Mouse (Mus musculus): ENCODE data around the gene Slc25a22. TPM values are rescaled to one million over a fixed set of nuclear protein-coding genes. Genes with fewer than 3 reads are reported as not detected.
A peak's percentile ranks its signal among the peaks of the same experiment; 100 is the strongest.

The Slc25a22 gene
- polyA plus RNA-seq, 2 experiments: 11.0 to 19.6 TPM

- WGBS (ENCODE audit: insufficient replicate concordance): 79% methylated on average over 6 of the region's 6 CpGs
- Histone ChIP-seq H3K27ac (0 out of 2 replicates have a peak overlapping the region, but pooled peaks have one; percentile 18), H3K4me2 (ENCODE audit: low read depth) (peak overlapping the region; percentile 79; the same call in 1 of the 2 replicates), H3K27me3 (ENCODE audit: control insufficient read depth, insufficient read depth, low read length) (peaks cover 20% of the 10 kb centered on the region), H3K4me1 (replicated peaks; ENCODE audit: control insufficient read depth in 2 of 2, insufficient read depth in 2 of 2, low read length in 1 of 2) (peaks cover 25 to 34% of the 10 kb centered on the region in 2 experiments), H3K9ac (replicated peaks) (no peak overlapping the region), H3K4me3 (ENCODE audit: insufficient read depth in 1 of 2, low read depth in 2 of 2, low read length in 2 of 2) (no peak overlapping the region), H3K36me3 (replicated peaks; ENCODE audit: control insufficient read depth, insufficient read depth, low read depth) (peaks cover 9% of the 10 kb centered on the region), H3K9me3 (ENCODE audit: control insufficient read depth, low read length) (no peaks in the 10 kb centered on the region)
- ATAC-seq (ENCODE audit: insufficient read depth): no peak
- TF ChIP-seq CTCF (IDR thresholded peaks at IDR 0.05; ENCODE audit: low read depth) (no peak), EP300 (IDR thresholded peaks at IDR 0.05; ENCODE audit: low read depth) (no peak)
- no peak for DNase-seq (ENCODE audit: low read depth in 3 of 3, low spot score in 3 of 3)
These were observed 31.7 kb upstream of the Slc25a22 start for GRCm38 (mm10) chr7:141469352-141469751.

- Histone ChIP-seq H3K4me3 (ENCODE audit: insufficient read depth in 1 of 2, low read depth in 2 of 2, low read length in 2 of 2) (peak overlapping the region; percentile 70 to 92), H3K9me3 (ENCODE audit: control insufficient read depth, low read length) (no peaks in the 10 kb centered on the region), H3K27ac (peak overlapping the region; percentile 49), H3K36me3 (replicated peaks; ENCODE audit: control insufficient read depth, insufficient read depth, low read depth) (peaks cover 9% of the 10 kb centered on the region), H3K27me3 (ENCODE audit: control insufficient read depth, insufficient read depth, low read length) (peaks cover 27% of the 10 kb centered on the region), H3K4me1 (replicated peaks; ENCODE audit: control insufficient read depth in 2 of 2, insufficient read depth in 2 of 2, low read length in 1 of 2) (peaks cover 20 to 27% of the 10 kb centered on the region in 2 experiments), H3K4me2 (ENCODE audit: low read depth) (peak overlapping the region; percentile 79), H3K9ac (replicated peaks) (peak overlapping the region; percentile 69)
- TF ChIP-seq EP300 (IDR thresholded peaks at IDR 0.05; ENCODE audit: low read depth): no peak
- TF ChIP-seq CTCF (IDR thresholded peaks at IDR 0.05; ENCODE audit: low read depth): peak; percentile 64
- DNase-seq (ENCODE audit: low read depth in 3 of 3, low spot score in 3 of 3) (peak in 2 of 3 experiments; percentile 61 to 69), ATAC-seq (ENCODE audit: insufficient read depth) (peak; percentile 62)
- 7% methylated on average over 8 of the region's 8 CpGs for WGBS (ENCODE audit: insufficient replicate concordance)
These were observed 31.0 kb upstream of the Slc25a22 start for GRCm38 (mm10) chr7:141468522-141469211.

GRCm38 (mm10) chr7:141468164-141468521 is 30.5 kb upstream of the Slc25a22 start:
- 19% methylated on average over 5 of the region's 5 CpGs for WGBS (ENCODE audit: insufficient replicate concordance)
- TF ChIP-seq CTCF (IDR thresholded peaks at IDR 0.05; ENCODE audit: low read depth) (no peak), EP300 (IDR thresholded peaks at IDR 0.05; ENCODE audit: low read depth) (no peak)

GRCm38 (mm10) chr7:141467230-141468030 is 29.7 kb upstream of the Slc25a22 start, which contains the start of gene Cd151:
TSS of gene Cd151 (plus strand) at chr7:141467392.
- Histone ChIP-seq H3K36me3 (replicated peaks; ENCODE audit: control insufficient read depth, insufficient read depth, low read depth) (peaks cover 4% of the 10 kb centered on the region), H3K9ac (replicated peaks) (peak within 1 kb of the TSS; percentile 69), H3K27me3 (ENCODE audit: control insufficient read depth, insufficient read depth, low read length) (peaks cover 40% of the 10 kb centered on the region), H3K4me1 (replicated peaks; ENCODE audit: control insufficient read depth in 2 of 2, insufficient read depth in 2 of 2, low read length in 1 of 2) (peaks cover 17 to 24% of the 10 kb centered on the region in 2 experiments), H3K4me2 (ENCODE audit: low read depth) (peak within 1 kb of the TSS; percentile 79), H3K4me3 (ENCODE audit: insufficient read depth in 1 of 2, low read depth in 2 of 2, low read length in 2 of 2) (peak within 1 kb of the TSS; percentile 70 to 92), H3K9me3 (ENCODE audit: control insufficient read depth, low read length) (no peaks in the 10 kb centered on the region), H3K27ac (peak within 1 kb of the TSS; percentile 49)
- ATAC-seq (ENCODE audit: insufficient read depth) (peak; percentile 89), DNase-seq (ENCODE audit: low read depth in 3 of 3, low spot score in 3 of 3) (peak; percentile 76 to 82 (median 77))
- no peak for TF ChIP-seq EP300 (IDR thresholded peaks at IDR 0.05; ENCODE audit: low read depth)
- no peak for TF ChIP-seq CTCF (IDR thresholded peaks at IDR 0.05; ENCODE audit: low read depth)
- WGBS (ENCODE audit: insufficient replicate concordance): under 1% methylated on average over 52 of the region's 52 CpGs

More at GRCm38 (mm10) chr7:141468164-141468521, 30.5 kb upstream of the Slc25a22 start:
- peaks cover 33% of the 10 kb centered on the region for H3K27me3 ChIP-seq (ENCODE audit: control insufficient read depth, insufficient read depth, low read length)
- H3K9ac ChIP-seq (replicated peaks): peak overlapping the region; percentile 69
- ATAC-seq (ENCODE audit: insufficient read depth) (no peak), DNase-seq (ENCODE audit: low read depth in 3 of 3, low spot score in 3 of 3) (no peak)
- H3K36me3 ChIP-seq (replicated peaks; ENCODE audit: control insufficient read depth, insufficient read depth, low read depth): peaks cover 9% of the 10 kb centered on the region
- peak overlapping the region; percentile 70 to 92 for H3K4me3 ChIP-seq (ENCODE audit: insufficient read depth in 1 of 2, low read depth in 2 of 2, low read length in 2 of 2)
- H3K4me2 ChIP-seq (ENCODE audit: low read depth): peak overlapping the region; percentile 79
- no peaks in the 10 kb centered on the region for H3K9me3 ChIP-seq (ENCODE audit: control insufficient read depth, low read length)
- H3K27ac ChIP-seq: peak overlapping the region; percentile 49
- H3K4me1 ChIP-seq (replicated peaks; ENCODE audit: control insufficient read depth in 2 of 2, insufficient read depth in 2 of 2, low read length in 1 of 2): peaks cover 17 to 24% of the 10 kb centered on the region in 2 experiments

Data from liver, embryonic 14.5 days (tissue).